Mouse (Mus musculus) common myeloid progenitor, adult 5-6 weeks (primary cell): Measurements from ENCODE around the gene Ibsp. TPM values are rescaled to one million over a fixed set of nuclear protein-coding genes. Genes with fewer than 3 reads are reported as not detected.

Experiments
- ATAC-seq: replicated peaks from 2 replicates; pipeline ENCODE4 v1.8.0; 2016; ENCODE audit warnings: low read depth, mild to moderate bottlenecking, moderate TSS enrichment, inconsistent platforms; ENCODE audit not compliant: poor library complexity, severe bottlenecking
- total RNA-seq: library from RNA; stranded (forward); fragments of 200-1000, 187-1606 nt; gene quantifications from 2 replicates; pipeline ENCODE4 v1.2.3, GENCODE M21; 2017

Gene Ibsp
- total RNA-seq = 0.15 TPM in 1 of 2 replicates, not detected in the other

- no peak for ATAC-seq
Measured at GRCm38 (mm10) chr5:104298994-104299393, at the start of gene Ibsp. Ibsp (plus strand) TSS chr5:104299171.

GRCm38 (mm10) chr5:104251811-104252210, 47.2 kb upstream of the Ibsp start:
- ATAC-seq = no peak

- ATAC-seq = no peak
Measured at GRCm38 (mm10) chr5:104256585-104256984, 42.4 kb upstream of the Ibsp start.

- ATAC-seq = no peak
Measured at GRCm38 (mm10) chr5:104261908-104262461, 37.0 kb upstream of the Ibsp start.

GRCm38 (mm10) chr5:104263014-104263776, 35.8 kb upstream of the Ibsp start:
- no peak for ATAC-seq

- ATAC-seq = no peak
Measured at GRCm38 (mm10) chr5:104294201-104294600, 4.8 kb upstream of the Ibsp start.

GRCm38 (mm10) chr5:104314073-104314472, 15.1 kb downstream of the Ibsp start:
- ATAC-seq = no peak

- no peak for ATAC-seq
Measured at GRCm38 (mm10) chr5:104325029-104325428, 26.1 kb downstream of the Ibsp start, which contains the start of gene Mepe. Mepe (plus strand) TSS chr5:104325329.

- no peak for ATAC-seq
Measured at GRCm38 (mm10) chr5:104326884-104327283, 27.9 kb downstream of the Ibsp start.

GRCm38 (mm10) chr5:104327389-104327788, 28.4 kb downstream of the Ibsp start:
- no peak for ATAC-seq

- ATAC-seq = no peak
Measured at GRCm38 (mm10) chr5:104327876-104328275, 28.9 kb downstream of the Ibsp start.

GRCm38 (mm10) chr5:104328317-104328850, 29.4 kb downstream of the Ibsp start:
- ATAC-seq = no peak

- no peak for ATAC-seq
Measured at GRCm38 (mm10) chr5:104329381-104329780, 30.4 kb downstream of the Ibsp start.

GRCm38 (mm10) chr5:104330088-104330487, 31.1 kb downstream of the Ibsp start:
- no peak for ATAC-seq

GRCm38 (mm10) chr5:104332296-104332695, 33.3 kb downstream of the Ibsp start:
- no peak for ATAC-seq

- ATAC-seq = peak; percentile 81
Measured at GRCm38 (mm10) chr5:104333231-104333640, 34.3 kb downstream of the Ibsp start.

- no peak for ATAC-seq
Measured at GRCm38 (mm10) chr5:104333643-104334042, 34.7 kb downstream of the Ibsp start.

- ATAC-seq = no peak
Measured at GRCm38 (mm10) chr5:104334516-104334915, 35.5 kb downstream of the Ibsp start.

GRCm38 (mm10) chr5:104335962-104336361, 37.0 kb downstream of the Ibsp start:
- no peak for ATAC-seq

- no peak for ATAC-seq
Measured at GRCm38 (mm10) chr5:104337491-104337890, 38.5 kb downstream of the Ibsp start.

- ATAC-seq = no peak
Measured at GRCm38 (mm10) chr5:104339009-104339408, 40.0 kb downstream of the Ibsp start.
